Mouse (Mus musculus) liver, embryonic 14.5 days (tissue): ENCODE data around the gene Smim24.

Experiments
- CTCF ChIP-seq: IDR thresholded peaks from 2 replicates; pipeline ENCODE4 v1.5.1; 2016; ENCODE audit warnings: antibody characterized with exemption, low read depth, control low read depth
- EP300 ChIP-seq: IDR thresholded peaks from 2 replicates; pipeline ENCODE4 v1.6.1; 2016; ENCODE audit warnings: antibody characterized with exemption, low read depth

GRCm38 (mm10) chr10:81349961-81350350, 42.9 kb upstream of the Smim24 start:
- TF ChIP-seq CTCF (no peak), EP300 (no peak)
